Mouse (Mus musculus): ENCODE data around the gene Asl.

- TF ChIP-seq USF1 (IDR thresholded peaks at IDR 0.05; ENCODE audit: low read depth, low read length) = no peak
- no peak for TF ChIP-seq CTCF (IDR thresholded peaks at IDR 0.05 in 2 of 3, conservative IDR thresholded peaks at IDR 0.05 in 1 of 3; ENCODE audit: control insufficient read depth in 1 of 3, insufficient read depth in 1 of 3, low read depth in 2 of 3, low read length in 3 of 3, poor library complexity in 1 of 3, severe bottlenecking in 1 of 3)
- TF ChIP-seq EP300 (IDR thresholded peaks at IDR 0.05; ENCODE audit: low read depth in 1 of 2, low read length in 2 of 2) = no peak
- TF ChIP-seq MAX (IDR thresholded peaks at IDR 0.05; ENCODE audit: low read length) = no peak
- TF ChIP-seq POLR2AphosphoS2 (IDR thresholded peaks at IDR 0.05; ENCODE audit: low read length) = no peak
- TF ChIP-seq POLR2A (IDR thresholded peaks at IDR 0.05; ENCODE audit: control insufficient read depth in 1 of 2, insufficient read depth in 1 of 2, low read depth in 1 of 2, low read length in 2 of 2, poor library complexity in 1 of 2) = no peak
- no peak for TF ChIP-seq MAFK (IDR thresholded peaks at IDR 0.05; ENCODE audit: borderline replicate concordance, low read depth, low read length)
- no peak for TF ChIP-seq ZC3H11A (IDR thresholded peaks at IDR 0.05; ENCODE audit: low read depth, low read length)
- no peak for TF ChIP-seq UBTF (IDR thresholded peaks at IDR 0.05; ENCODE audit: borderline replicate concordance, insufficient read depth, low read depth, low read length)
- no peak for TF ChIP-seq E2F4 (IDR thresholded peaks at IDR 0.05; ENCODE audit: borderline replicate concordance, low read depth, low read length)
- TF ChIP-seq ZKSCAN1 (IDR thresholded peaks at IDR 0.05; ENCODE audit: low read depth, low read length) = no peak
- no peak for TF ChIP-seq NELFE (IDR thresholded peaks at IDR 0.05; ENCODE audit: low read depth, low read length)
Observed at GRCm38 (mm10) chr5:130048786-130049520, 19.9 kb upstream of the Asl start.
